Mouse (Mus musculus) midbrain, embryonic 13.5 days (tissue): ENCODE measurements around the gene Slc30a2. TPM values are rescaled to one million over a fixed set of nuclear protein-coding genes. Genes with fewer than 3 reads are reported as not detected.

Experiments
- ATAC-seq: fragments of 200-750 bp; cut with Nextera tagmentation; 2 replicates; pipeline ENCODE4 v1.8.0; 2017; ENCODE audit warnings: mild to moderate bottlenecking, moderate TSS enrichment, moderate library complexity
- H3K27ac ChIP-seq: fragments of 300-500 bp; sonication (generic); 2 replicates; pipeline ENCODE4 v1.5.1; 2015; ENCODE audit warnings: inconsistent platforms, mild to moderate bottlenecking, moderate library complexity
- H3K27me3 ChIP-seq: fragments of 300-500 bp; sonication (generic); 2 replicates; pipeline ENCODE4 v1.6.1; 2015; ENCODE audit warnings: mild to moderate bottlenecking, inconsistent platforms
- H3K36me3 ChIP-seq: fragments of 300-500 bp; sonication (generic); 2 replicates; pipeline ENCODE4 v1.6.1; 2015; ENCODE audit warnings: mild to moderate bottlenecking, inconsistent platforms
- H3K4me1 ChIP-seq: fragments of 300-500 bp; sonication (generic); replicated peaks from 2 replicates; pipeline ENCODE4 v1.6.1; 2015; ENCODE audit warnings: inconsistent platforms
- H3K4me2 ChIP-seq: fragments of 300-500 bp; sonication (generic); replicated peaks from 2 replicates; pipeline ENCODE4 v1.6.1; 2015; ENCODE audit warnings: moderate library complexity, mild to moderate bottlenecking, inconsistent platforms
- H3K4me3 ChIP-seq: fragments of 300-500 bp; sonication (generic); replicated peaks from 2 replicates; pipeline ENCODE4 v1.5.1; 2015; ENCODE audit warnings: mild to moderate bottlenecking, inconsistent platforms
- H3K9ac ChIP-seq: fragments of 300-500 bp; sonication (generic); replicated peaks from 2 replicates; pipeline ENCODE4 v1.6.1; 2015; ENCODE audit warnings: mild to moderate bottlenecking, inconsistent platforms
- H3K9me3 ChIP-seq: fragments of 300-500 bp; sonication (generic); 2 replicates; pipeline ENCODE4 v1.6.1; 2016; ENCODE audit warnings: mild to moderate bottlenecking, inconsistent platforms
- WGBS: fragments of 180-500 bp; shearing (Covaris S2); methylation state at CpG from one replicate; pipeline ENCODE4 v1.1.7; 2015; 5-methylcytosine and 5-hydroxymethylcytosine counted together
- polyA plus RNA-seq: library from polyadenylated mRNA; unstranded; fragments of >200 nt; fragmentation: Nextera tagmentation; extraction: Ambion mirVana; gene quantifications from 2 replicates; pipeline ENCODE4 v1.2.1, GENCODE M21; 2015

Slc30a2 gene
- polyA plus RNA-seq, 1 experiment from 2014 or later, result 0.05 TPM

DNA sequence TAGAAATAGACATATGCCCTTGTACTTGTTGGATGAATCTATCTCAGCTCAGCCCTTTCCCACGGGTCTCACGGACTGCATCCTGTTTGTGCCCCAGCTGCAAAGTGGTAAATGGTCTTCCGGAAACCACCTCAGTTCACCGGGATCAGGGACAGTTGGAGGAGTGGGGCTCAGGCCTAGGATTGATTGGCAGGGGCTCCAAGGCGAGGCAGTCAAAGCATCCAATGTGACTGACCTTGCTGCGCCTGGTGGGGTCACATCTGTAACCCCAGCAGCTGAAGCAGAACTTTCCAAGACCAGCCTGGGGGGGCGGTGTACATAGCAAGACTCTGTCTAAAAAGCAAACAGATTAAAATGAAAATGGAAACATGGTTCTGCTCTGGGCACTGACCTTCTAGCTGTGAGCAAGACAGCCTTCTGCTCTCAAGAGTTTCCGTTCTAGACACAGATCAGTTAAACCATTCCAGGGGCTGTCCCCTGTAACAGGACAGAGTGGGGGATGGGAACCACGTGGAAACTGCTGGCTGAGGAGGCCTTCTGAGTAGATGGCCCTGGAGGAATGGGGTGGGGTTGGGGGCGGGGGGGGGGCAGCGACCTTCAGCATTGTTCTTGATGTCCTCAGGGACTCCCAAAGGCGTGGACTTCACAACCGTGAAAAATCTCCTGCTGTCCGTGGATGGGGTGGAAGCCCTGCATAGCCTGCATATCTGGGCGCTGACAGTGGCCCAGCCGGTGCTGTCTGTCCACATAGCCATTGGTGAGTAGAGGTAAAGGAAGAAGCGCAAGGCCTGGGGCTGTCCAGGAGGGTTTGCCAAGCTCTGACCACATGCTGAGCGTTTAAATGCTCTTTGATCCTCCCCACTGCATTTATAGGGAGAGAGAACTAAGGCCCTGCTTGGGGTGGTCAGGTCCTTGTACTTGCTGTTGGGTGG, 8.6 kb downstream of the Slc30a2 start:
- H3K36me3 ChIP-seq, result no peaks in the 10 kb centered on the region
- H3K27me3 ChIP-seq, result no peaks in the 10 kb centered on the region
- no peak for ATAC-seq
- no peak overlapping the region for H3K9ac ChIP-seq
- no peak overlapping the region for H3K4me2 ChIP-seq
- 48% methylated on average over 18 of the region's 18 CpGs for WGBS
- no peaks in the 10 kb centered on the region for H3K9me3 ChIP-seq
- H3K4me3 ChIP-seq, result no peak overlapping the region
- H3K27ac ChIP-seq, result no peak overlapping the region
- peaks cover 13% of the 10 kb centered on the region for H3K4me1 ChIP-seq

- no peak overlapping the region for H3K27ac ChIP-seq
- no peaks in the 10 kb centered on the region for H3K9me3 ChIP-seq
- H3K27me3 ChIP-seq, result no peaks in the 10 kb centered on the region
- H3K4me2 ChIP-seq, result no peak overlapping the region
- no peak overlapping the region for H3K4me3 ChIP-seq
- no peak for ATAC-seq
- peaks cover 17% of the 10 kb centered on the region for H3K4me1 ChIP-seq
- H3K9ac ChIP-seq, result no peak overlapping the region
- 67% methylated on average over 12 of the region's 12 CpGs for WGBS
- H3K36me3 ChIP-seq, result no peaks in the 10 kb centered on the region
Measured at GRCm38 (mm10) chr4:134352261-134352707, 9.3 kb downstream of the Slc30a2 start.

DNA sequence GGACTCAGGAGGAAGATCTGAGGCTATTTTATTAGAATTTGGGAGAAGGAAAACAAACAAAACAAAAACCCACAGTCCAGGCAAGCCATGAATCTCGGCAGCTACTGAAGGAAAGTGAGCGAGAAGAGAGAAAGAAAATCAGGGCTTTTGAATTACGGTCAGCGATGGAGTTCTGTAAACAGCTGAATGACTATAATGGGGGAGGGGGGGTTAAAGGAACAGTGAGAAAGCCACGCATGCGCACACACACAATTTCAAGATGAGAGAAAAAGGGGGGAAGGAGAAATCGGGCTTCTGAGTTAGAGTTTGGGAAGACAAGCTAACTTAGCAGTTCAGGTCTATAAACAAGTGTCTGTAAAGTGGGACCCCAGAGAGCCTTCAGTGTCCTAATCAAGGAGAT, 9.9 kb downstream of the Slc30a2 start:
- peaks cover 24% of the 10 kb centered on the region for H3K4me1 ChIP-seq
- no peak overlapping the region for H3K9ac ChIP-seq
- H3K4me2 ChIP-seq, result no peak overlapping the region
- peaks cover 2% of the 10 kb centered on the region for H3K27me3 ChIP-seq
- H3K27ac ChIP-seq, result no peak overlapping the region
- no peaks in the 10 kb centered on the region for H3K36me3 ChIP-seq
- no peak overlapping the region for H3K4me3 ChIP-seq
- ATAC-seq, result no peak
- H3K9me3 ChIP-seq, result no peaks in the 10 kb centered on the region
- 81% methylated on average over 7 of the region's 7 CpGs for WGBS

GRCm38 (mm10) chr4:134353527-134354409, 10.8 kb downstream of the Slc30a2 start:
- Histone ChIP-seq H3K27me3 (peaks cover 10% of the 10 kb centered on the region), H3K4me1 (peaks cover 24% of the 10 kb centered on the region), H3K9ac (no peak overlapping the region), H3K4me3 (no peak overlapping the region), H3K36me3 (no peaks in the 10 kb centered on the region), H3K4me2 (no peak overlapping the region), H3K9me3 (no peaks in the 10 kb centered on the region), H3K27ac (no peak overlapping the region)
- WGBS, result 67% methylated on average over 5 of the region's 5 CpGs
- ATAC-seq, result no peak

DNA sequence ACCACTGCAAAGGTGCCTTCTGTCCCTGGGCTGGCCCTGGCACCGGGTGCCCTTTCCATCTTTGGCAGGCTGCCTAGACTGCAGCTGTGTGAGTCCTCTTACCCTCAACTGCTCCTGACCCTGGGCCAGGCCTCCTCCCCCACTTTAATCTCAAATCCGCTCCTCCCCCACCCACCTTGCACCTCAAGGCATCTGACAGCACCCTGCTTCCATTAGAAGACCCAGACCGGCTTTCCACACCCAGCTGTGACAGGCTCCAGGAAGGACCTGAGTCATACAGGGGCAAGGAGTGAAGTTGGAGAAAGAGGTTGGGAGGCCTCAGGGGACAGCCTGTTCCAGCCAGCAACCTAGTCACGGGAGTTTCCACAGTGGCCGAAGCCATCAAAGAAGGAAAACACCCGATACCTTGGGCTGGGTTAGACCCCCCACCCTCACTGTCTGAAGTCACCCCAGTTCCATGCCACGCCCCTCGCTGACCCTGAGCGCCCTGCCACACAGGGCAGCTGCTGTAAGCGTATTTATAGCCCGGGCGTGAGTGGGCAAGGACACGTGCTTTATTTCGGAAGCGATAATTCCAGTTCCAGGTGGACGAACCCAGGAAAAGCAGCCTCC, 13.0 kb downstream of the Slc30a2 start:
- Histone ChIP-seq H3K4me1 (peaks cover 24% of the 10 kb centered on the region), H3K4me3 (no peak overlapping the region), H3K27ac (no peak overlapping the region), H3K9ac (no peak overlapping the region), H3K36me3 (no peaks in the 10 kb centered on the region), H3K27me3 (peaks cover 19% of the 10 kb centered on the region), H3K9me3 (no peaks in the 10 kb centered on the region), H3K4me2 (no peak overlapping the region)
- 61% methylated on average over 16 of the region's 16 CpGs for WGBS
- 0 out of 2 replicates have a peak, but pooled peaks have one; percentile 16 for ATAC-seq

DNA sequence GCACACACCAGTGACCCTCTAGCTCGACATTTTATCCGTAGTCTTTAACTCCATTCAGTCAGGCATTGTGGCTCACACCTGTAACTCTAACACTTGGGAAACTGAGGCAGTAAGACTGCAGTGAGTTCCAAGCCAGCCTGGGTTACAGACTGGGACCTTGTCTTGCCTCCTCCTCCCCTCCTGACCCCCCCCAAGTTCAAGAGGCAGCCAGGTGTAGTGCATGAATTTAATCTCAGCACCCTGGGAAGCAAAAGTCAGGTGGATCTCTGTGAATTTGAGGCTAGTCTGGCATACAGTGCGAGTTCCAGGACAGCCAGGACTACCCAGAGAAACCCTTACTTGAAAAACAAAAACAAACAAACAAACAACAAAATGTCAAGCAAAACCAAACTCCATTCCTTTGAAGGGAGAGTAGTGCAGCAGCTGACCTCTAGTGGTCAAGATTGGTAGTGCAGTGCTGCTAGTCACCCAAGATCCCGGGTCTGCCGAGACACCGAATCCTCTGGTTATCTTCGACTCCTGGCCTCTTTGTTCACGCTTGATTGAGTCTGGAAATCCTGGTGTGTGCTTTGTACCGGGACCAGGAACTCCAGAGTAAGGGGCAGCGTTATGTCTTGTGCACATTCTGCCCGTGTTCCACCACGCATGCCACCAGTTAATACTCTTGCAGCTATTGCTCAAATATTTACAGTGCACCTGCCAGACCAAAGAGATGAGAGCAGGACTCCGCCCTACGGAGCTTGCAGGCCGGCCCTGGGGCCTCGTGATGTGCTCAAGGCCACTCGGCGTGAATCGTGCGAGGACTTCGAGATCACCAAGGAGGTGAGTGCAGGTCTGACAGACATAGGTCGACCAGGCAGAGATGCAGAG, 13.8 kb downstream of the Slc30a2 start:
- no peaks in the 10 kb centered on the region for H3K36me3 ChIP-seq
- 17% methylated on average over 22 of the region's 22 CpGs for WGBS
- peak overlapping the region; percentile 25 for H3K4me3 ChIP-seq
- peaks cover 19% of the 10 kb centered on the region for H3K27me3 ChIP-seq
- no peak overlapping the region for H3K27ac ChIP-seq
- H3K4me2 ChIP-seq, result peak overlapping the region; percentile 50
- peak overlapping the region; percentile 61 for H3K9ac ChIP-seq
- peaks cover 18% of the 10 kb centered on the region for H3K4me1 ChIP-seq
- peak; percentile 51 for ATAC-seq
- no peaks in the 10 kb centered on the region for H3K9me3 ChIP-seq

DNA sequence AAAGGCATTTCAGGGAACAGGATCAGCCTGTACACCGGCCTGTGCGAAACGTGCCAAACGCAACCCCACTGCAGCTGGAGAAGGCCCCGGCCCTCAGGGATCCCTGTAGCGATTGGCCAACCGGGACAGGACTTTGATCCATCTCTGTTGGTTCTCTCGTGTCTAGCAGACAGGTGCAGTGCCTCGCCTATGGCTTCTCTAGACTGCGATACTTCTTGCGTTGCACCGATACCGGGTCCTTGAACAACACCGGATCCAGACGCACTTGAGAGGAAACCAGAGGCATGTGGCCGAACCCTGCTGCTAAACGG, 14.4 kb downstream of the Slc30a2 start:
- Histone ChIP-seq H3K36me3 (no peaks in the 10 kb centered on the region), H3K4me2 (peak overlapping the region; percentile 50), H3K27ac (no peak overlapping the region), H3K9me3 (no peaks in the 10 kb centered on the region), H3K27me3 (peaks cover 19% of the 10 kb centered on the region), H3K4me3 (peak overlapping the region; percentile 25), H3K4me1 (peaks cover 12% of the 10 kb centered on the region), H3K9ac (peak overlapping the region; percentile 61)
- WGBS, result 34% methylated on average over 17 of the region's 17 CpGs
- ATAC-seq, result peak; percentile 43

GRCm38 (mm10) chr4:134359649-134360048, 16.7 kb downstream of the Slc30a2 start:
- Histone ChIP-seq H3K9ac (no peak overlapping the region), H3K36me3 (no peaks in the 10 kb centered on the region), H3K4me1 (peaks cover 13% of the 10 kb centered on the region), H3K27me3 (peaks cover 19% of the 10 kb centered on the region), H3K9me3 (no peaks in the 10 kb centered on the region), H3K27ac (no peak overlapping the region), H3K4me3 (no peak overlapping the region), H3K4me2 (no peak overlapping the region)
- no peak for ATAC-seq
- 91% methylated on average over 6 of the region's 6 CpGs for WGBS

- no peak overlapping the region for H3K4me3 ChIP-seq
Measured at GRCm38 (mm10) chr4:134361215-134361614, 18.2 kb downstream of the Slc30a2 start.

GRCm38 (mm10) chr4:134362124-134362523, 19.1 kb downstream of the Slc30a2 start:
- peaks cover 10% of the 10 kb centered on the region for H3K4me1 ChIP-seq
- WGBS, result 73% methylated on average over 9 of the region's 9 CpGs
- H3K27ac ChIP-seq, result no peak overlapping the region
- H3K9ac ChIP-seq, result no peak overlapping the region
- H3K9me3 ChIP-seq, result no peaks in the 10 kb centered on the region
- no peak overlapping the region for H3K4me2 ChIP-seq
- H3K4me3 ChIP-seq, result no peak overlapping the region
- no peak for ATAC-seq
- H3K27me3 ChIP-seq, result peaks cover 21% of the 10 kb centered on the region
- no peaks in the 10 kb centered on the region for H3K36me3 ChIP-seq

More at GRCm38 (mm10) chr4:134361215-134361614, 18.2 kb downstream of the Slc30a2 start:
- peaks cover 13% of the 10 kb centered on the region for H3K4me1 ChIP-seq
- H3K9ac ChIP-seq, result no peak overlapping the region
- 38% methylated on average over 5 of the region's 5 CpGs for WGBS
- H3K9me3 ChIP-seq, result no peaks in the 10 kb centered on the region
- H3K27ac ChIP-seq, result no peak overlapping the region
- no peaks in the 10 kb centered on the region for H3K36me3 ChIP-seq
- ATAC-seq, result no peak
- H3K27me3 ChIP-seq, result peaks cover 21% of the 10 kb centered on the region
- H3K4me2 ChIP-seq, result no peak overlapping the region

DNA sequence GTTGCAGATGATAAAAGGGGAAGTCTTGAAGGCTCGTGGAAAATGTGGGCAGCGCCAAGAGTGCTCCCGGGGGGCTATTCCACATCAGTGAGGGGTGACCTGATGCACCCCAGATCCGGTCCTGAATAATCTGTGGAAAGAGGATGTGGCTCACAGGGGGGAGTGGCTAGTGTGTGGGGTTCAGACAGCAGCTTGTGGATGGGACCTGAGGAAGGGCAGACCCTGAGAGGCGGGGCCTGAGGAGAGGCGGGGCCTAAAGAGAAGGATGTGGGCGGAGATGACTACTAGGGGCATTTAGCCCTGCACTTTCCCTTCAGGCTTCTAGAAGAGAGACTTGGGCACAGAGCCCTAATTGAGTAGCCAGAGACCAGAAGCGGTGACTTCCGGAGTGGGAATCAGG, 19.6 kb downstream of the Slc30a2 start:
- peaks cover 22% of the 10 kb centered on the region for H3K27me3 ChIP-seq
- WGBS, result 28% methylated on average over 9 of the region's 9 CpGs
- H3K9ac ChIP-seq, result no peak overlapping the region

More for the DNA sequence above, 19.6 kb downstream of the Slc30a2 start:
- Histone ChIP-seq H3K4me1 (peaks cover 6% of the 10 kb centered on the region; the same call in 1 of the 2 replicates), H3K36me3 (no peaks in the 10 kb centered on the region), H3K4me2 (no peak overlapping the region), H3K4me3 (no peak overlapping the region), H3K9me3 (no peaks in the 10 kb centered on the region), H3K27ac (no peak overlapping the region)
- no peak for ATAC-seq
